Mouse (Mus musculus): ENCODE data around the gene Gorab. TPM values are rescaled to one million over a fixed set of nuclear protein-coding genes. Genes with fewer than 3 reads are reported as not detected.

The Gorab gene
- polyA plus RNA-seq, 1 experiment from 2014 or later, result 23.4 TPM

- no peaks in the 10 kb centered on the region for H3K4me1 ChIP-seq (ENCODE audit: control insufficient read depth, insufficient read depth, low read length)
- H3K4me2 ChIP-seq (ENCODE audit: low read length), result no peak overlapping the region
- ATAC-seq, result no peak
- no peaks in the 10 kb centered on the region for H3K27me3 ChIP-seq (ENCODE audit: control insufficient read depth, insufficient read depth, low read depth, low read length)
- H3K36me3 ChIP-seq (ENCODE audit: control insufficient read depth, insufficient read depth, low read length), result no peaks in the 10 kb centered on the region
- WGBS, result 88% methylated on average over 5 of the region's 5 CpGs
- no peaks in the 10 kb centered on the region for H3K9me3 ChIP-seq (replicated peaks; ENCODE audit: control insufficient read depth, low read length, poor library complexity, severe bottlenecking)
- no peak overlapping the region for H3K9ac ChIP-seq (ENCODE audit: low read depth, low read length)
- no peak overlapping the region for H3K27ac ChIP-seq (ENCODE audit: low read length)
- no peak overlapping the region for H3K4me3 ChIP-seq (ENCODE audit: low read depth, low read length)
Measured at GRCm38 (mm10) chr1:163361376-163361775, 42.1 kb downstream of the Gorab start.

- H3K4me2 ChIP-seq (ENCODE audit: low read length), result no peak overlapping the region
- H3K36me3 ChIP-seq (ENCODE audit: control insufficient read depth, insufficient read depth, low read length), result no peaks in the 10 kb centered on the region
- no peaks in the 10 kb centered on the region for H3K4me1 ChIP-seq (ENCODE audit: control insufficient read depth, insufficient read depth, low read length)
- 68% methylated on average over 6 of the region's 6 CpGs for WGBS
- no peak overlapping the region for H3K9ac ChIP-seq (ENCODE audit: low read depth, low read length)
- ATAC-seq, result no peak
- no peaks in the 10 kb centered on the region for H3K9me3 ChIP-seq (replicated peaks; ENCODE audit: control insufficient read depth, low read length, poor library complexity, severe bottlenecking)
- H3K27me3 ChIP-seq (ENCODE audit: control insufficient read depth, insufficient read depth, low read depth, low read length), result no peaks in the 10 kb centered on the region
- no peak overlapping the region for H3K4me3 ChIP-seq (ENCODE audit: low read depth, low read length)
- H3K27ac ChIP-seq (ENCODE audit: low read length), result no peak overlapping the region
Measured at GRCm38 (mm10) chr1:163360796-163361195, 42.7 kb downstream of the Gorab start.

GRCm38 (mm10) chr1:163359521-163359920, 43.9 kb downstream of the Gorab start:
- 93% methylated on average over 3 of the region's 3 CpGs for WGBS
- H3K4me2 ChIP-seq (ENCODE audit: low read length), result no peak overlapping the region
- H3K4me1 ChIP-seq (ENCODE audit: control insufficient read depth, insufficient read depth, low read length), result no peaks in the 10 kb centered on the region
- ATAC-seq, result no peak
- no peaks in the 10 kb centered on the region for H3K27me3 ChIP-seq (ENCODE audit: control insufficient read depth, insufficient read depth, low read depth, low read length)
- H3K27ac ChIP-seq (ENCODE audit: low read length), result no peak overlapping the region
- no peaks in the 10 kb centered on the region for H3K9me3 ChIP-seq (replicated peaks; ENCODE audit: control insufficient read depth, low read length, poor library complexity, severe bottlenecking)
- no peaks in the 10 kb centered on the region for H3K36me3 ChIP-seq (ENCODE audit: control insufficient read depth, insufficient read depth, low read length)
- H3K9ac ChIP-seq (ENCODE audit: low read depth, low read length), result no peak overlapping the region
- no peak overlapping the region for H3K4me3 ChIP-seq (ENCODE audit: low read depth, low read length)

- no peak overlapping the region for H3K27ac ChIP-seq (ENCODE audit: low read length)
- no peak for ATAC-seq
- no peak overlapping the region for H3K9ac ChIP-seq (ENCODE audit: low read depth, low read length)
- H3K4me2 ChIP-seq (ENCODE audit: low read length), result no peak overlapping the region
- no peaks in the 10 kb centered on the region for H3K27me3 ChIP-seq (ENCODE audit: control insufficient read depth, insufficient read depth, low read depth, low read length)
- H3K4me1 ChIP-seq (ENCODE audit: control insufficient read depth, insufficient read depth, low read length), result no peaks in the 10 kb centered on the region
- H3K9me3 ChIP-seq (replicated peaks; ENCODE audit: control insufficient read depth, low read length, poor library complexity, severe bottlenecking), result no peaks in the 10 kb centered on the region
- H3K4me3 ChIP-seq (ENCODE audit: low read depth, low read length), result no peak overlapping the region
- H3K36me3 ChIP-seq (ENCODE audit: control insufficient read depth, insufficient read depth, low read length), result no peaks in the 10 kb centered on the region
- WGBS, result 80% methylated on average over 7 of the region's 7 CpGs
Measured at GRCm38 (mm10) chr1:163358165-163358564, 45.3 kb downstream of the Gorab start.

- ATAC-seq, result no peak
- H3K27ac ChIP-seq (ENCODE audit: low read length), result no peak overlapping the region
- no peak overlapping the region for H3K4me3 ChIP-seq (ENCODE audit: low read depth, low read length)
- H3K4me2 ChIP-seq (ENCODE audit: low read length), result no peak overlapping the region
- 71% methylated on average over 6 of the region's 6 CpGs for WGBS
- no peaks in the 10 kb centered on the region for H3K4me1 ChIP-seq (ENCODE audit: control insufficient read depth, insufficient read depth, low read length)
- no peaks in the 10 kb centered on the region for H3K9me3 ChIP-seq (replicated peaks; ENCODE audit: control insufficient read depth, low read length, poor library complexity, severe bottlenecking)
- H3K9ac ChIP-seq (ENCODE audit: low read depth, low read length), result no peak overlapping the region
- H3K27me3 ChIP-seq (ENCODE audit: control insufficient read depth, insufficient read depth, low read depth, low read length), result no peaks in the 10 kb centered on the region
- H3K36me3 ChIP-seq (ENCODE audit: control insufficient read depth, insufficient read depth, low read length), result no peaks in the 10 kb centered on the region
Measured at GRCm38 (mm10) chr1:163357733-163358132, 45.7 kb downstream of the Gorab start.

GRCm38 (mm10) chr1:163356167-163356566, 47.3 kb downstream of the Gorab start:
- no peak for ATAC-seq
- Histone ChIP-seq H3K27me3 (ENCODE audit: control insufficient read depth, insufficient read depth, low read depth, low read length) (no peaks in the 10 kb centered on the region), H3K4me2 (ENCODE audit: low read length) (no peak overlapping the region), H3K9ac (ENCODE audit: low read depth, low read length) (no peak overlapping the region), H3K9me3 (replicated peaks; ENCODE audit: control insufficient read depth, low read length, poor library complexity, severe bottlenecking) (no peaks in the 10 kb centered on the region), H3K4me1 (ENCODE audit: control insufficient read depth, insufficient read depth, low read length) (no peaks in the 10 kb centered on the region), H3K4me3 (ENCODE audit: low read depth, low read length) (no peak overlapping the region), H3K27ac (ENCODE audit: low read length) (no peak overlapping the region), H3K36me3 (ENCODE audit: control insufficient read depth, insufficient read depth, low read length) (no peaks in the 10 kb centered on the region)
- 87% methylated on average over 4 of the region's 4 CpGs for WGBS

GRCm38 (mm10) chr1:163355626-163356156, 47.8 kb downstream of the Gorab start:
- Histone ChIP-seq H3K36me3 (ENCODE audit: control insufficient read depth, insufficient read depth, low read length) (no peaks in the 10 kb centered on the region), H3K4me2 (ENCODE audit: low read length) (no peak overlapping the region), H3K4me1 (ENCODE audit: control insufficient read depth, insufficient read depth, low read length) (no peaks in the 10 kb centered on the region), H3K27ac (ENCODE audit: low read length) (no peak overlapping the region), H3K4me3 (ENCODE audit: low read depth, low read length) (no peak overlapping the region), H3K9ac (ENCODE audit: low read depth, low read length) (no peak overlapping the region), H3K9me3 (replicated peaks; ENCODE audit: control insufficient read depth, low read length, poor library complexity, severe bottlenecking) (no peaks in the 10 kb centered on the region), H3K27me3 (ENCODE audit: control insufficient read depth, insufficient read depth, low read depth, low read length) (no peaks in the 10 kb centered on the region)
- no peak for ATAC-seq
- 47% methylated on average over 3 of the region's 3 CpGs for WGBS

- ATAC-seq, result no peak
- Histone ChIP-seq H3K4me3 (ENCODE audit: low read depth, low read length) (no peak overlapping the region), H3K36me3 (ENCODE audit: control insufficient read depth, insufficient read depth, low read length) (no peaks in the 10 kb centered on the region), H3K4me1 (ENCODE audit: control insufficient read depth, insufficient read depth, low read length) (no peaks in the 10 kb centered on the region), H3K27ac (ENCODE audit: low read length) (no peak overlapping the region), H3K9ac (ENCODE audit: low read depth, low read length) (no peak overlapping the region), H3K9me3 (replicated peaks; ENCODE audit: control insufficient read depth, low read length, poor library complexity, severe bottlenecking) (no peaks in the 10 kb centered on the region), H3K4me2 (ENCODE audit: low read length) (no peak overlapping the region), H3K27me3 (ENCODE audit: control insufficient read depth, insufficient read depth, low read depth, low read length) (no peaks in the 10 kb centered on the region)
- 91% methylated on average over 3 of the region's 3 CpGs for WGBS
Measured at GRCm38 (mm10) chr1:163350988-163351387, 52.5 kb downstream of the Gorab start.

GRCm38 (mm10) chr1:163345541-163345940, 57.9 kb downstream of the Gorab start:
- no peaks in the 10 kb centered on the region for H3K9me3 ChIP-seq (replicated peaks; ENCODE audit: control insufficient read depth, low read length, poor library complexity, severe bottlenecking)

More at GRCm38 (mm10) chr1:163345541-163345940, 57.9 kb downstream of the Gorab start:
- WGBS, result 90% methylated on average over 5 of the region's 5 CpGs
- Histone ChIP-seq H3K27me3 (ENCODE audit: control insufficient read depth, insufficient read depth, low read depth, low read length) (no peaks in the 10 kb centered on the region), H3K4me1 (ENCODE audit: control insufficient read depth, insufficient read depth, low read length) (no peaks in the 10 kb centered on the region), H3K4me3 (ENCODE audit: low read depth, low read length) (no peak overlapping the region), H3K27ac (ENCODE audit: low read length) (no peak overlapping the region), H3K9ac (ENCODE audit: low read depth, low read length) (no peak overlapping the region), H3K4me2 (ENCODE audit: low read length) (no peak overlapping the region), H3K36me3 (ENCODE audit: control insufficient read depth, insufficient read depth, low read length) (no peaks in the 10 kb centered on the region)
- no peak for ATAC-seq

Measured in midbrain, embryonic 16.5 days (tissue).